Mouse (Mus musculus) stomach, postnatal 0 days (tissue): ENCODE data around the gene Mapk7. TPM values are rescaled to one million over a fixed set of nuclear protein-coding genes. Genes with fewer than 3 reads are reported as not detected.

ENCODE experiments used
- ATAC-seq: fragments of 200-750 bp; cut with Nextera tagmentation; 2 replicates; pipeline ENCODE4 v1.8.0; 2017; ENCODE audit not compliant: low FRiP score, low TSS enrichment
- DNase-seq: peaks from one replicate; pipeline ENCODE4 v3.0.0-alpha.2; 2016; ENCODE audit warnings: low spot score
- H3K27ac ChIP-seq: fragments of 300-500 bp; sonication (generic); replicated peaks from 2 replicates; pipeline ENCODE4 v1.5.1; 2014; ENCODE audit warnings: mild to moderate bottlenecking, control low read depth
- H3K27me3 ChIP-seq: fragments of 300-500 bp; sonication (generic); 2 replicates; pipeline ENCODE4 v1.6.1; 2014; ENCODE audit warnings: low read length; ENCODE audit not compliant: control insufficient read depth, insufficient read depth
- H3K36me3 ChIP-seq: fragments of 300-500 bp; sonication (generic); 2 replicates; pipeline ENCODE4 v1.6.1; 2014; ENCODE audit warnings: low read length, mixed read lengths; ENCODE audit not compliant: control insufficient read depth, insufficient read depth
- H3K4me1 ChIP-seq: fragments of 300-500 bp; sonication (generic); replicated peaks from 2 replicates; pipeline ENCODE4 v1.6.1; 2014; ENCODE audit warnings: antibody characterized with exemption; ENCODE audit not compliant: control insufficient read depth, insufficient read depth
- H3K4me2 ChIP-seq: fragments of 300-500 bp; sonication (generic); replicated peaks from 2 replicates; pipeline ENCODE4 v1.6.1; 2014; ENCODE audit warnings: low read depth, mild to moderate bottlenecking, control low read depth, moderate library complexity
- H3K4me3 ChIP-seq: fragments of 300-500 bp; sonication (generic); 2 replicates; pipeline ENCODE4 v1.5.1; 2014; ENCODE audit warnings: low read depth, low read length, control low read depth
- H3K9ac ChIP-seq: fragments of 300-500 bp; sonication (generic); 2 replicates; pipeline ENCODE4 v1.6.1; 2014; ENCODE audit warnings: mild to moderate bottlenecking, low read length, control low read depth, mixed read lengths
- H3K9me3 ChIP-seq: fragments of 300-500 bp; sonication (generic); 2 replicates; pipeline ENCODE4 v1.6.1; 2016; ENCODE audit warnings: low read length; ENCODE audit not compliant: control insufficient read depth
- CTCF ChIP-seq: IDR thresholded peaks from 2 replicates; pipeline ENCODE4 v1.5.1; 2016; ENCODE audit warnings: antibody characterized with exemption, low read depth, mild to moderate bottlenecking, moderate library complexity
- EP300 ChIP-seq: optimal IDR thresholded peaks from 2 replicates; pipeline ENCODE3; 2016; ENCODE audit warnings: antibody characterized with exemption
- WGBS: fragments of 180-500 bp; shearing (Covaris S2); extraction: QIAGEN DNeasy Blood & Tissue Kit; methylation state at CpG from one replicate; pipeline ENCODE4 v1.1.7; 2014; 5-methylcytosine and 5-hydroxymethylcytosine counted together
- polyA plus RNA-seq: library from polyadenylated mRNA; unstranded; fragments of >200 nt; fragmentation: Nextera tagmentation; extraction: Ambion mirVana; gene quantifications from 2 replicates; pipeline ENCODE4 v1.2.1, GENCODE M21; 2015

The Mapk7 gene
- polyA plus RNA-seq, 1 experiment from 2014 or later, result 15.4 TPM

DNA sequence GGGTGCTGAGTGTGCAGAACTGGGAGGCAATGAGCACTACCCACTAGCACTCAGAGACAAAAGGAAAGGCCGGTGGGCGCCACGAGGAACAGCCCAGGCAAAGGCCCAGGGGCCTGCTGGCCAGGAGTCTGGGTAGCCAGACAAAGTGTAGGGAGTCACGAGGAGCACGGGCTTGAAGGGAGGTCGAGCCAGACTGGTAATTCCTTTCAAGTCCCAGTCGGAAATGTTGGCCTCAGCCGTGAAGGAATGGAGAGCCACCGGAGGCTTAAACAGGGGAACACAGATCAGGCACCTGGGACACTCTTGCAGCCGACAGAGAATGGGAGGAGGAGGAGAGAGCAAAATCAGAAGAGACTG, 10.0 kb downstream of the Mapk7 start:
- Histone ChIP-seq H3K4me1 (peaks cover 4% of the 10 kb centered on the region; the same call in 1 of the 2 replicates), H3K9ac (no peak overlapping the region), H3K27ac (peak overlapping the region; percentile 92), H3K27me3 (no peaks in the 10 kb centered on the region), H3K36me3 (peaks cover 3% of the 10 kb centered on the region; the same call in 1 of the 2 replicates), H3K9me3 (no peaks in the 10 kb centered on the region), H3K4me3 (no peak overlapping the region), H3K4me2 (no peak overlapping the region; the same call in 1 of the 2 replicates)
- TF ChIP-seq EP300 (no peak), CTCF (no peak)
- no peak for ATAC-seq
- no peak for DNase-seq
- WGBS, result 27% methylated on average over 10 of the region's 10 CpGs

DNA sequence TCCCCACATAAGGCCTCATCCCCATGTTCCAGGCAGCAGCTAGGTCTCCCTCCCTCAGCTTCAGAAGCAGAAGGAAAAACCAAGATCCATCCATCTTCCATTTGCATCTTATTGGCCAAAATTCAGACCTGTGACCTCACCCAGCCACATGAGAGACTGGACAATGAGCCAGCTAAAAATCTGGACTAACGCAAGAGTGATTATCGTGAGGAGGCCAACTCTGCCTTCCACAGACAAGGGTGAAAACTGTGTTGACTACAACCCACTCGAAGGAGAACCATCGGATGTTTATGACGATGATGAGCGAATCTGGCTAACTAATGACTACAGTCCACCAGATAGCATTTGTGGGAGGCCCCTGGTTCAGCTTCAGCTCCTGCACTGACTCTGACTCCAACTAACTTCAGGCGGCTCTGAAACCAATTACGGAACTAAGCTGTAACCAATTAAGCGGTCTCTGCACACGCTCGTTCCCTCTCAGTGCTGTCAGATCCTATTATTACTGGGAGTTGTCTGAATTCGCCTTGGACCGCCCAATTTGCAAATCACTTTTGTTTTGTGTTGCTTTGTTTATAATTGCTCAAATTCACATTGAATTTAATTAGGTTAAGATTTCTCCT, 10.9 kb downstream of the Mapk7 start:
- ATAC-seq, result no peak
- Histone ChIP-seq H3K9me3 (no peaks in the 10 kb centered on the region), H3K4me2 (no peak overlapping the region), H3K27ac (no peak overlapping the region; the same call in 1 of the 2 replicates), H3K27me3 (no peaks in the 10 kb centered on the region), H3K4me3 (no peak overlapping the region), H3K9ac (no peak overlapping the region), H3K4me1 (peaks cover 4% of the 10 kb centered on the region; the same call in 1 of the 2 replicates), H3K36me3 (peaks cover 3% of the 10 kb centered on the region; the same call in 1 of the 2 replicates)
- TF ChIP-seq EP300, result no peak
- TF ChIP-seq CTCF, result no peak
- 73% methylated on average over 13 of the region's 13 CpGs for WGBS
- no peak for DNase-seq

DNA sequence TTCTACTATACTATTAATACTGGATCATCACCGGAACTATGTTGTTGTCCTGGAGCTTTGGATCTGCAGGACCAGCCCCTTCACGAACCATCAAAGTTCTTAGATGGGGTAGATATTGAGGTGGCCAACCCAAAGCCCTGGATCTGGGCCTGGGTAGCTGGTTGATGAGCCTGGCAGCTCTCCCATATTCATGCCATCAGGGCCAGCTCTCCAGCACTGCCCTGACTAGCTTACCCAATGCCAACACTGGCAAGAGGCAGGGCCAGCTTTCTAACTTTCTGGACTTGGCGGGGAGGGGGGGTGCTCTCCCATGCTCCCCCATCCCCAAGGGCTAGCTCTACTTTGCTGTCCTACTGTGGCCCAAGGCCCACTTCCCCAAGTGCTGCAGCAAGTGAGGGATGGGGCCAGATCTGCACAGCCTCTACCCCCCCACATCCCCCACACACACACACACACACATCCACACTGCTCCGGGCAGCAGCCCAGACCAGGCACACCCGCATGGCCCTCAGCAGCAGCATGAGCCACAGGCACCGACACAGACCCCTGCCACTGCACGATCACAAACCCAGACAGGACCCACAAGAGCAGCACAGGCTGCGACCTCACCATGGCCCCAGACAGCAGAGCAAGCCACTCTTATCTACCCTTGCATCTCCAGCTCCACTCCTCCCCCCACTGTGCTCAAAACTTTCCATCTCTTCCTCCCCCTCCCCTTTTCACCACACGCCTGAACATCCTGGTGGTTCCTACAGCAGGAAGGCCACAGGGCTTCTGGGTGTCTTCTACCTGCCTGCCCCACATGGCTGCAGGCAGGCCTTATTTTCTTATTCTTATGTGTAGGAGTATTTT, 12.7 kb downstream of the Mapk7 start:
- H3K4me1 ChIP-seq, result peaks cover 7% of the 10 kb centered on the region; the same call in 1 of the 2 replicates
- ATAC-seq (no peak), DNase-seq (no peak)
- TF ChIP-seq EP300 (no peak), CTCF (no peak)
- no peak overlapping the region for H3K27ac ChIP-seq
- H3K4me3 ChIP-seq, result no peak overlapping the region
- H3K27me3 ChIP-seq, result no peaks in the 10 kb centered on the region
- H3K9me3 ChIP-seq, result no peaks in the 10 kb centered on the region
- H3K9ac ChIP-seq, result no peak overlapping the region
- 51% methylated on average over 9 of the region's 9 CpGs for WGBS
- H3K36me3 ChIP-seq, result no peaks in the 10 kb centered on the region
- no peak overlapping the region for H3K4me2 ChIP-seq

DNA sequence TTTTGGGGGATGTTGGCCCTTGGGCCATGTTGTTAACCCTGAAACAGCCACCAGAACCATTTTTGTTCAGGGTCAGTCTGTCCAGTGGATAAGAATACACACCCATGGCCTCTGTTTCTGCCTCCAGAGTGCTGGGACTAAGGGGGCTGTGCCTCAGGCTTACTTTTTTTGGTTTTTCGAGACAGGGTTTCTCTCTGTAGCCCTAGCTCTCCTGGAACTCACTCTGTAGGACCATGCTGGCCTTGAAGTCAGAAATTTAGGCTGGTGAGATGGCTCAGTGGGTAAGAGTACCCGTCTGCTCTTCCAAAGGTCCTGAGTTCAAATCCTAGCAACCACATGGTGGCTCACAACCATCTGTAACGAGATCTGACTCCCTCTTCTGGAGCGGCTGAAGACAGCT, 15.4 kb downstream of the Mapk7 start:
- H3K27ac ChIP-seq, result no peak overlapping the region
- TF ChIP-seq EP300, result no peak
- no peak for TF ChIP-seq CTCF
- H3K9ac ChIP-seq, result no peak overlapping the region
- DNase-seq, result no peak
- H3K4me2 ChIP-seq, result no peak overlapping the region
- no peak overlapping the region for H3K4me3 ChIP-seq
- H3K36me3 ChIP-seq, result no peaks in the 10 kb centered on the region
- H3K9me3 ChIP-seq, result no peaks in the 10 kb centered on the region
- 85% methylated on average over 4 of the region's 4 CpGs for WGBS
- ATAC-seq, result no peak
- H3K4me1 ChIP-seq, result 0 out of 2 replicates have a peak, but pooled peaks cover 3% of the 10 kb centered on the region
- no peaks in the 10 kb centered on the region for H3K27me3 ChIP-seq

DNA sequence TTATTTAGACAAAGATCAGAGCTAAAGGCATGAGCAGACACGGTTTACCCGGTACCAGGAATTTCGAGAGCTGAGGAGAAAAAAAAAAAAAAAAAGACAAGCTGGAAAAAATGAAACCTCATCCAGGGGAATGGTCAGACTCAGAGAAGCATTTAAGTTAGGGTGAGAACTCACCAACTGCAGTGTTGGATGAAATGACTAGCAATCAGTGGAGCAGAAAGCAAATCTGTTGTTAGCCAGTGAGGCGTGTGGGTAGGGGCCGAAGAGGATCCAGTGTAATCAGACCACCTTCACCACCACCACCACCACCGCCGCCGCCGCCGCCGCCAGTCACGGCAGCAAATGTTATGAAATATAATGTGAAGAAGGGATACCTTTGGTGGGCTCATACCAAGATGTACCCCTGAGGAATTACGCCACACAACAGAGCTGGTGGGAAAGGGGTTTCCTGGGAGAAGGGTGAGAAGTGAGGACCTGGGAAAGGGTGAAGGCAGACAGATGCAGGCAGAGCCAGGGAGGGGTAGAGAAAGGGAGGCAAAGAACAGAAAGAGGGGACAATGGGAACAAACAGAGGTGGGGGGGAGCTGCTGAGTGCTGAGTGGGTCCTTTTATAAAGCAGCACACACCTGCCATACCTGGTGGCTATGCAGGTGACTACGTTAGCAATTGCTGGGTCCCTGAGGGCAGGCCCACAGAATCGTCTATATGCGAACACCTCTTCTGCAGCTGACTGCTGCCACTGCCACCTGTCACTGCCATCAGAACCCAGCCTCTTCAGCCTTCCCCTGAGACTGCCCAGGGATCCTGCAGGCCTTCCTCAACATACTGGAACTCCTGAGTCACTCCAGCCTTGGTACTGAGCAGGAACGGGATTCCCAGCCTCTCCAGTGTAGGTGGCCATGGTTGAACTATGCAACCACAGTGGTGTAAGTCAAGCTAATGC, 16.4 kb downstream of the Mapk7 start:
- no peak overlapping the region for H3K9ac ChIP-seq
- DNase-seq, result no peak
- H3K27me3 ChIP-seq, result no peaks in the 10 kb centered on the region
- no peaks in the 10 kb centered on the region for H3K36me3 ChIP-seq
- TF ChIP-seq CTCF (no peak), EP300 (no peak)
- no peak for ATAC-seq
- 63% methylated on average over 17 of the region's 17 CpGs for WGBS
- peak overlapping the region; percentile 44 for H3K4me2 ChIP-seq
- 0 out of 2 replicates have a peak, but pooled peaks cover 3% of the 10 kb centered on the region for H3K4me1 ChIP-seq
- H3K4me3 ChIP-seq, result no peak overlapping the region
- no peaks in the 10 kb centered on the region for H3K9me3 ChIP-seq
- H3K27ac ChIP-seq, result no peak overlapping the region
